Mouse (Mus musculus) layer of hippocampus, adult 2 months (tissue): ENCODE measurements around the gene Esr1. TPM values are rescaled to one million over a fixed set of nuclear protein-coding genes. Genes with fewer than 3 reads are reported as not detected.

Experiments
- DNase-seq, 2 experiments: peaks; one replicate each; pipeline ENCODE4 v3.0.0; 2022; ENCODE audit warnings: low spot score in 2 of 2
- H3K27ac ChIP-seq: fragments of 200-600 bp; 2 replicates; pipeline ENCODE4 v1.8.1; 2022
- H3K4me3 ChIP-seq: fragments of 200-600 bp; 2 replicates; pipeline ENCODE4 v1.8.1; 2022; ENCODE audit warnings: mild to moderate bottlenecking
- CTCF ChIP-seq: fragments of 200-600 bp; conservative IDR thresholded peaks from 2 replicates; pipeline ENCODE4 v1.8.1; 2022; ENCODE audit warnings: antibody characterized with exemption, mild to moderate bottlenecking, moderate library complexity
- total RNA-seq, 2 experiments: library from RNA; stranded (reverse); gene quantifications; 2 replicates each; pipeline ENCODE4 v1.2.3; 2021

The Esr1 gene
- total RNA-seq, 2 experiments from 2014 or later: 2.5 to 2.7 TPM

DNA sequence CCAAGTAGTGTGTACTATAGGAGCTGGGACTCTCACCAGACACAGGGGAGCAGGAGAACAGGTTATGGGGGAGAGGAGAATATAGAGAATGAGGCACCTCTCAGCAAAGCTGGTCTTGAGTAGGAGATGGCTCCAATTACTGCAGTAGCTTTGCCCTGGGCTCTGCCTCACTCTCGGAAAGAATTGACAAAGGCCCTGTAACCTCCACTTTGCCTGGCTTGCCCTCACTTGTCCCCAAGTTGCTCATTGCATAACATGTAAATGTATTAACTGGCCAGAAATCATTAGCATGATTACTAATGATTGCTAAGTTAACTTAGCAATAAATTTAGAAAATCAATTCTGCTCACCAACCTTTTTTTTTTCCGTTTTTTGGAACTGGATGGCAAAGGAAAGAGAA lies 333.3 kb downstream of the Esr1 start:
- no peak for DNase-seq
- Histone ChIP-seq H3K4me3 (no peak overlapping the region), H3K27ac (no peak overlapping the region)
- TF ChIP-seq CTCF: no peak

DNA sequence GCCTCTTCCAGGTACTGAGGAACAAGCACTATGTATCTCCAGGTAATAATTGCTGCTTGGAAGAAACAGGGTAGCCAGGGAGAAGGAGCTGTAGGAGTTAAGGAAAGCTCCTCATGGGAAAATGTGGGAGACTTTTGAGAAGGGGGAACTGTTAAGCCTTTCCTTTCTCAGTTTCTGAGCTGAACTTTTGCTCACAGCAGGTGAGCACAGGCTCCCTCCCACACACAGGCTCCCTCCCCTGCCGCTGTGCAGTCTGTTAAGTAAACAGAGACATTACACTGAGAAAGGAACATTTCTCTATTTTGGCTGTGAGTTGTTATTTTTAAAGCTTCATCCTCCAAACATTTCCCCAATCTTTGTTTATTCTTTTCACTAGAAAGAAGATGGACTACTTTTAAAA lies 354.4 kb downstream of the Esr1 start:
- DNase-seq: peak in 1 of 2 experiments; percentile 3
- Histone ChIP-seq H3K27ac (no peak overlapping the region), H3K4me3 (no peak overlapping the region)
- TF ChIP-seq CTCF: no peak

- Histone ChIP-seq H3K4me3 (no peak overlapping the region), H3K27ac (no peak overlapping the region)
- DNase-seq: no peak
- no peak for TF ChIP-seq CTCF
Measured at GRCm38 (mm10) chr10:4971156-4971555, 359.8 kb downstream of the Esr1 start.

DNA sequence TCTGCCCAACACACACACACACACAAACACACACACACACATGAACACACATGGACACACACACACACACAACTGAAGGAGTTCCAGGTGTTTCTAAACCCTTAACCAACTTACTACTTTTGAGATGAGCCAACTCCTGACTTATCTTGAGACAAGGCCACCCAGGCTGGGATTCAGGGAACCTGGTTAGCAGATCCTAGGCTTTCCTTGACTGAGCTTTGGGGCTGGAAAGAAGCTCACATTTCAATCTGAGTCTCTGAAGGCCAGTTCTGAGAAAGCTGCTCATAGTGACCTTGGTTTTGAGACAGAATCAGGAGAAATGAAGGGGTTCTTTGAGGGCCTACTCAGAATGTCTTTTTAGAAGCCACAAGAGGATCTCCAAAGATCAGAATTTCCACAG lies 360.2 kb downstream of the Esr1 start:
- Histone ChIP-seq H3K4me3 (no peak overlapping the region), H3K27ac (no peak overlapping the region)
- no peak for DNase-seq
- no peak for TF ChIP-seq CTCF

- Histone ChIP-seq H3K4me3 (no peak overlapping the region), H3K27ac (no peak overlapping the region)
- TF ChIP-seq CTCF: no peak
- DNase-seq: no peak
Measured at GRCm38 (mm10) chr10:4972026-4972425, 360.6 kb downstream of the Esr1 start.

GRCm38 (mm10) chr10:4974246-4974645 lies 362.9 kb downstream of the Esr1 start:
- no peak overlapping the region for H3K4me3 ChIP-seq
- no peak overlapping the region for H3K27ac ChIP-seq
- no peak for DNase-seq
- no peak for TF ChIP-seq CTCF

DNA sequence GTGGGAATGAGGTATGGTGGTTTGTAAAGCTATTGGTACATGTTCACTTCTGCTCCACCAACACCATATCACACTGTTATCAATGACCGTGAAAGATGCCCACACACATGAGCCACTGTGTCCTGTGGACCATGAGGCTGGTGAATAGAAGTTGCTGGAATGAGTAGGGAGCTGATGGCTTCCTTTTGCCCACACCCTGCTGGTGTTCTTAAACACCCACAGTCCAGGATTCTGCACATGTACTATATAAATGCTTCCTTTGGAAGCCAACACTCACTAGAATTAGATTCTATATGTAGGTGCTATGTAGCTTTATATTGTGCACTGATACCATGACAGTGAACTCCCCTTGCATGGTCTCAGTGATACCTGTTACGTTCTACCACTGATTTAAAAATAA lies 365.2 kb downstream of the Esr1 start:
- DNase-seq: no peak
- Histone ChIP-seq H3K4me3 (no peak overlapping the region), H3K27ac (no peak overlapping the region)
- no peak for TF ChIP-seq CTCF

DNA sequence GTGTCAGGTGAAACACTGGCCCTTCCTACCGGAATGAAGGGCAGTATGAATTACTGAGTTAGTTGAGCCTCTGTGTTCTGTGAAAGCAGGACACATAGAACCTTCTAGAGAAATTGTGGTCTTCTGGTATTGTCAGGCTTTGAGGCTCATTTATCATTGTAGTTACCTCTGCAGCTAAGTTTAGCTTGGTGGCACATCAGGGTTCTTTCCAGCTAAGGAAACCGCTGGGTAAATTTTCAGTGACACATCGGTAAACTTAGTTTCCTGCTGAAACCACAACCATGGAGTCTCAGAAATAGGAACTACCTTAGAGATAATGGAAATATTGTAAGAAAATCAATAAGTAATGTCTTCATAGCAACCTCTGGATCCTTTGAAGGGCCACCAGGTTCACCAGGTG lies 366.0 kb downstream of the Esr1 start:
- H3K27ac ChIP-seq: no peak overlapping the region
- TF ChIP-seq CTCF: no peak
- DNase-seq: no peak
- H3K4me3 ChIP-seq: no peak overlapping the region

DNA sequence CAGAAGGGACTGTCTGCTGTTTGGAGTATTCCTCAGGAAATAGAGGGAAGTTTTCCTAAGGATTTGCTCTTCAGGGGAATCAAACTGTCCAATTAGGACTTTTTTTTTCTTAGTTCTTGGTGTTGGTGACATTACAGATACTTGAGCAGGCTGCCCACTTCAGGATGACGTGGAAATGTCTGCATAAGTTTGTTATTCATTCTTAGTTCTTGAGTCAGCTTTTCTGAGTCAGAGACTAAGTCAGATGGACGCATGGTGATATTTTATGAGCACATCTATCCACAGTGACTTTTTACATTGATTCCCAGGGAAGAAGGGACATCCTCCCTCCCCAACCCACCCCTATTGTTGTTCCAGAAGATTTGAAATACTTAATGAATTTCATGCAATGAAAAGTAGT lies 372.5 kb downstream of the Esr1 start:
- H3K4me3 ChIP-seq: no peak overlapping the region
- H3K27ac ChIP-seq: no peak overlapping the region
- DNase-seq: no peak
- TF ChIP-seq CTCF: no peak

GRCm38 (mm10) chr10:4993802-4994201 lies 382.4 kb downstream of the Esr1 start:
- TF ChIP-seq CTCF: no peak
- Histone ChIP-seq H3K4me3 (no peak overlapping the region), H3K27ac (no peak overlapping the region)
- DNase-seq: peak in 1 of 2 experiments; percentile 24

GRCm38 (mm10) chr10:4996592-4996991 lies 385.2 kb downstream of the Esr1 start:
- no peak for DNase-seq

DNA sequence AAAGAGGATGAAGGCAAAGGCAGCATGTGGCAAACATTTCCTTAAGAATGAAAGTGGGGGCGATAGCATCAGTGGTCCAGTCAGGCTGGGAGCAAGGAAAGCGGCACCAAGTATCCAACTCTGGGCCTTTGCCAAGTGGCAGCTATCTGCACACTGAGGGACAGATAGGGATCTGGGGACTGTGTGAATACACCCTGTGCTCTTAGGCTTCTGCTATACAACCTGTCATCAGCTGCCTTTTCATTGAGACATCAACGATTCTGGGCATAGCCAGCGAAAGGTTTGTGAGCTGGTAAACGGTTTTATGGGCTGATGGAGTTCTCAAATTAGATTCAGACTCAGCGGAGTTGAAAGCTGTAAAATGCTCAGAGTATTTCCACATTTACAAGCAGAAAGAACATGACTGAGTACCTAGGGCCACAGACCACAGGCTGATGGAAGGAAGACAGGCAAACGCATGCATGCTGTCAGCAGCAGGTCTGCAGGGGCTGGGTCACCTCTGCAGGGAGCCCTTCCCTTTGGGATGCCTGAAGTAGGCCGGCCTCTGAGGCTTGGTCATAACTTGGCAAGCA lies 397.5 kb downstream of the Esr1 start:
- TF ChIP-seq CTCF: no peak
- Histone ChIP-seq H3K4me3 (no peak overlapping the region), H3K27ac (no peak overlapping the region)
- DNase-seq: no peak

More at GRCm38 (mm10) chr10:4996592-4996991, 385.2 kb downstream of the Esr1 start:
- TF ChIP-seq CTCF: no peak
- H3K27ac ChIP-seq: no peak overlapping the region
- no peak overlapping the region for H3K4me3 ChIP-seq

GRCm38 (mm10) chr10:5012004-5012403 lies 400.6 kb downstream of the Esr1 start:
- no peak overlapping the region for H3K27ac ChIP-seq
- no peak overlapping the region for H3K4me3 ChIP-seq
- DNase-seq: no peak
- TF ChIP-seq CTCF: no peak

DNA sequence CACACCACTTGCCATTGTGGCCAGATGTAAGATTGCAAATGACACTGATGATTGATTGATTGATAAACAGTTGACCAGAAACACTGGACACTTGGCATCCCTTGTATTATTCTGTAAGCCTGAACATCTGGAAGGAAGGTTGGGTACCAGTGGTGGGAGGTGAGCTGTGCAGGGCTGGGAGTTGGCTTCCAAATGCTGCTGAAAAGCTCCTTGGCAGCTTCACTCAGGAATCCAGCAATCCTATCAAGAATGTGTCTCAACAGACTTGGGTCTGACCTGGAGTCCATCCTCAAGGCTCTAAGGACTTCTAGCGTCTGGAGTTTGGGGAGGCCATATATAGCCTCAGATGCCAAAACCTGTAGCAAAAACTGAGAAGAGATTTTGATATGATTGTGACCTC lies 403.6 kb downstream of the Esr1 start:
- Histone ChIP-seq H3K27ac (no peak overlapping the region), H3K4me3 (no peak overlapping the region)
- no peak for TF ChIP-seq CTCF
- no peak for DNase-seq

DNA sequence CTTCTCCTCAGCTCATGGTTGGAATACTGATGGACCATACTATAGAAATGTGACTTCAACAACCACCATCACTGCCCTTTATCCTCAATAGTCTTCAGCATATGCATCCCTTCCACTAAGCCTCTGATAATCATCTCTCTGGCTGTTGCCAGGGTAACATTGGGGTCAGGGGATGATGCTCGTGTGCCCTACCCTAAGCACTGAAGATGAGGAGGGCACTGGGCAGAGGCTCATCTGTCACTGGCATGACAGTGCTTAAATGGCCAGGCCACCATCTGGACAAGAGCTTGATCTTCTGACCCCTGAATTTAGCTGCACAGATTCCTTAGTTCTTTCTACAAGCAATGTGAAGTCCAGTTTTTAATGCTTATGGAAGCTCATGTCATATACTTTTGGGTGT lies 405.8 kb downstream of the Esr1 start:
- DNase-seq: no peak
- no peak for TF ChIP-seq CTCF
- Histone ChIP-seq H3K27ac (no peak overlapping the region), H3K4me3 (no peak overlapping the region)
